Mouse (Mus musculus) lung, adult 2 months (tissue): ENCODE measurements around the gene Ipmk.

ENCODE experiments used
- CTCF ChIP-seq: fragments of 200-500 bp; IDR thresholded peaks from 2 replicates; pipeline ENCODE4 v1.5.1; 2011; ENCODE audit warnings: mild to moderate bottlenecking, low read length, control low read depth; ENCODE audit not compliant: insufficient read depth
- POLR2A ChIP-seq: fragments of 200-500 bp; IDR thresholded peaks from 2 replicates; pipeline ENCODE4 v1.6.1; 2011; ENCODE audit warnings: low read depth, mild to moderate bottlenecking, control low read depth, low read length, borderline replicate concordance; ENCODE audit errors: extremely low read depth

- TF ChIP-seq POLR2A (no peak), CTCF (no peak)
These were observed 34.5 kb downstream of the Ipmk start for GRCm38 (mm10) chr10:71382109-71382508.
